Mouse (Mus musculus) CD4-positive helper T cell, adult 2 months (primary cell): ENCODE data around the gene Mrps34.

Experiments used
- DNase-seq: peaks from one replicate; pipeline ENCODE4 v3.0.0-alpha.2; 2012; ENCODE audit warnings: low read depth, missing footprints, low spot score

The Mrps34 gene

DNA sequence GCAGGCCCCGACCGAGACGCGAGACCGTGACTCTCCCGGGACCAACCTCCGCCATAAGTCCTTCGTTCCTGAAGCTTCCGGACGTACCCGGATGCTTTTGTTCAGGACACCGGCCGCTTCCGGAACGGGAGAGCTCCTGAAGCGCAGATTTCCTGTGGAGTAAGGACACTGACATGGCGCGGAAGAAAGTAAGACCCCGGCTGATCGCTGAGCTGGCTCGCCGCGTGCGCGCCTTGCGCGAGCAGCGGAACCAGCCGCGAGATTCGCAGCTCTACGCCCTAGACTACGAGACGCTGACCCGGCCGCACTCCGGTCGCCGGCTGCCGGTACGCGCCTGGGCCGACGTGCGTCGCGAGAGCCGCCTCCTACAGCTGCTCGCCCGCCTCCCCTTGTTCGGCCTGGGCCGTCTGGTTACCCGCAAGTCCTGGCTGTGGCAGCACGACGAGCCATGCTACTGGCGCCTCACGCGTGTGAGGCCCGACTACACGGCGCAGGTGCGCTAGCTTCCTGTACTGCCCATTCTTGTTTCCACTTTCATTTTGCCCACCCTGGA is at the start of gene Mrps34, which contains the start of gene Eme2:
Gene Mrps34, plus strand, starts transcription at position 122 of the 553 bp plus-strand sequence.
Gene Eme2, minus strand, starts transcription at position 93 of the 553 bp plus-strand sequence.
- peak; percentile 87 for DNase-seq

DNA sequence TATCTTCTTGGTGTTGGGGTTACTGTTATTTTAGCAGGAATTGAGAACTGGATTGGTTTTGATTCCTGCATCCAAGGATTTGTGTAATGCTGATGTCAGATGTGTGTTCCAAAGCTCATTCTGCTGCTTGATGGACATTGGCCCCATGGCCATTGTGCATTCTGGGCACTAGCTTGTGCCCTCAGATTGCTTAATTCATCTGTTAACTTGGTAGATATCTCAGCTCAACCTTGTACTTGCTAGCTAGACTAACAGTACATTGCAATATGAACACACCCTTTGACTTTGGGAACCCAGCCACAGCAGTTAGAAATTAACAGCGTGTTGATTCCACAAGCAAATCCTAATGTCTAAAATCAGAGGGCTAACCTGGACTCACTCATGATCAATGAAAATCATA is 47.5 kb upstream of the Mrps34 start:
- DNase-seq, result no peak

DNA sequence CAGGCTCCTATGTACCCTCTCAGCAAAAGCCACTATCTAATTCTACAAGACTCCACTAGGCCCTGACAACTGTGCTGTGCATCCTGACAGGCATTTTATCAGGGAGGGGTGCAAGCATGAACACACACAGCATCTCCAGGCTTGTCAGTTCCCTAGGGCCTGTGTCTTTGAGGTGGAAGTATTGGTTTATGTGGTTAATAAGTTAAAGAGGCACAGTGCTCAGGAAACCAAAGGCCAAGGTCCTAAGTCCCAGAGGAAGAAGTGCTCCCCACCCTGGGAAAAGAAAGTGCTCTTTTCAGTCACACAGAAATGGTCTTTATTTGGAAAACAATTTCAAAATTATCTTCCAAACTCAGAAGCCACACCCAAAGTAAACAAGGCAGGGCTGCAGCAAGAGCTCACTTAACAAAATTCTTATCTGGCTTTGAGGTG is 46.3 kb upstream of the Mrps34 start:
- DNase-seq, result no peak

- no peak for DNase-seq
Observed at GRCm38 (mm10) chr17:24849733-24850064, 45.2 kb upstream of the Mrps34 start.

DNA sequence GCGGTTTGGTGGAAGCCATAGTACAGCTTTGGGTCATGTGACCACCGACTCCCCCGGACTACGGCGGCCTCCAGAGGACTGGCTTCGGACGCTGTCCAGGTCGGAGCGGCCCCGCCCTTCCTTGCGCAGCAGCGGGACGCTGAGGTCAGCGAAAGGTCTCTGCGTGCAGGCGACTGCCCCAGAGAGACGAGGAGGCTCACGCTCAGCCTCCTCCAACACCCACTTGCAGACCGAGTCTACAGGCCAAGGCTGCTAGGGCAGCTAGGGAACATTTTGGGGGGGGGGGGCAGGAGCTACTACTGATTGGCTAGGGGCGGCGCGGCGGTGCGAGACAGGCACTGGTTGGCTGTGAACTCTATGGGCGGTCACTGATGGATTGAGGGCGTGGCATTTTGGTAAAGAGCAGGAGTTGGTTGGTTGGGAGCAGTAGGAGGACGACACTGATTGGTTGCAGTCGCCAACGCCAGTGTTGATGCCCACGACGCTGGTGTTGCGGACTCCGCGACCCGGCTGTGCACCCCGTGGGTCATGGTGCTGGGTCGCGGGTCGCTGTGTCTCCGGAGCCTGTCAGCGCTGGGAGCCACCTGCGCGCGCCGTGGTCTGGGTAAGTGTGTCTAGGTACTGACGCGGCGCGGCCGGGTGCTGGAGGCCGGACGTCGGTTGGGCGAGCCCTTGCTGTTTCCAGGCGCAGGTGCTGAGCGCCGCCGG is 44.7 kb upstream of the Mrps34 start, which contains the start of gene Fahd1:
Gene Fahd1, minus strand, starts transcription at position 300 of the 708 bp plus-strand sequence.
- peak; percentile 98 for DNase-seq

GRCm38 (mm10) chr17:24850773-24851127 is 44.2 kb upstream of the Mrps34 start:
- no peak for DNase-seq

DNA sequence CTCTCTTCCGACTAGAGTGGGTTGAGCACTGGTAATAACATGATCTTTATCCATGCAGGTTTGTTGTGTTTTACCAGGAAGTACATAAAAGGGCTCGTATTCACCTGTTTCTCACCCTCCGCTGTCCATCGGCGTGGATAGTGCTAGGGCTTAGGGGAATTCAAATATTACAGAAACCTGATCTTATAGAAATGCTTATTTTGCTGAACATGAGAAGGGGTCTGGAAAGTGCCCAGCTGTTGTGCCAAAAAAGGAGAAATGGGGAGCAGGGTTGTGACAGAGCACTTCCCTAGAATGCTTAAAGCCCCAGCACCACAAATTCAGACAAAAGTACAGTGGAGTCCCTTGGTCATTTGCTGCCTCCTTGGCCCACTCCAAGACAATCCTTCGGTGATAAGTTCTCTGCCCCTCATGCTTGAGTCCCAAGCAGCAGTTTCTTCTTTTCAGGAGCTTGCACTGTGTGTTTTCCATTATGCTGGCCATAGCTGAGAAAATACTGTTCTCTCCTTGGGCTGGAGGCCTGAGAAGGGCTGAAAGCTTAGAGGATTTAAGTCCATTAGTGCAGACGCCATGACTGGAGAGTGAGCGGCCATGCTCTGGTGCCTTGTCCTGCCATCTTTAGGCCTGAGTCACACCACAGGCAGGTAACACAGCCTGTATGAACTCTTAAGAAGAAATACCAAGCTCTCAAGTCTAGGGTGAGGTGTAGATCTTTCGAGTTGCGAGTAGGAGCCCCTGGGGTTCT is 43.4 kb upstream of the Mrps34 start:
- no peak for DNase-seq

DNA sequence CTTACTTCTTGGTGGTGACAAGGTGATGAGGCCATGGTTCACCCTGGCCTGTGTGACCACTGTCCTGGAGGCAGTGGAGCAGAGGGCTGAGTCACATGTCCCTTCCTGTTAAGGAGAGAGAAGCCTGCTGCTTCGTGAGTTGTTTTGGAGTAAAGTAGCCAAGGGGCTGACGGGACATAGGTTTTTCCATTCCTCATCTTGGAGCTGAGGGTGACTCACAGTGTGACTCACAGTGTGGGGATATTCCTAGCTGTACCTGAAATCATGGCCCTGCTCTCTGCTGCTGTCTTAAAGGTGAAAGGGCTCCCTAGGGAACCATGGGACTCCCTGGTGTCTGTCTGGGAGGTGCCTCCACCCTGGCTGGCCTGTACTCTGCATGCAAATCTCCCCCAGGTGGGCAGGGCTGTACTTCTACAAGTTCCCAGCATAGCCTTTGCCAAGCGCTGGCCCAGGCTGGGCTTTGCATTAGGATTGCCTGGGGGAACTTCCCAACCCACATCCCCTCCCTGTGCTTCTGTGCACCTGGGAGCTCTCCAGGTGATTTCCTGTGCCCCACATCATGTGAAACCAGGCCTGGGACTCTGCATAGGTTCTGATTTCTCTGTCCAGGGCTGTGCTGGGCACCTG is 39.0 kb upstream of the Mrps34 start:
- no peak for DNase-seq

DNA sequence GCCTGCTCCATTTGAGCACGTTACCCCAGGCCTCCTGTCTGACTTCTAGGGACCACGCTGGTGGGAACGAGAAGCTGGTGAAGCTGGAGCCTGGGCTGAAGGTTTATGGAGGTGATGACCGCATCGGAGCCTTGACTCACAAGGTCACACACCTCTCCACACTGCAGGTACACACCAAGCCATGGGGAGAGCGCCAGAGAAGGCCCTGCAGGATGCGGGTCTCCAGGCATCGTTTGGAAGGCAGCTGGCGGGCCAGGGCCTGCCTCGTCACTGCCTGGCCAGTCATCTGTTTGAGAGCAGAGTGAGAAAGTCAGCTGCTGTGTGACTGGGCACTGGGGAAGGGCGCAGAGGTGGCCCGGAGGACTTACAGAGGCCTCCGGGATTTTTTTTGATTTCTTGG is 38.3 kb upstream of the Mrps34 start:
- no peak for DNase-seq

- DNase-seq, result no peak
Observed at GRCm38 (mm10) chr17:24857831-24858470, 37.0 kb upstream of the Mrps34 start.

DNA sequence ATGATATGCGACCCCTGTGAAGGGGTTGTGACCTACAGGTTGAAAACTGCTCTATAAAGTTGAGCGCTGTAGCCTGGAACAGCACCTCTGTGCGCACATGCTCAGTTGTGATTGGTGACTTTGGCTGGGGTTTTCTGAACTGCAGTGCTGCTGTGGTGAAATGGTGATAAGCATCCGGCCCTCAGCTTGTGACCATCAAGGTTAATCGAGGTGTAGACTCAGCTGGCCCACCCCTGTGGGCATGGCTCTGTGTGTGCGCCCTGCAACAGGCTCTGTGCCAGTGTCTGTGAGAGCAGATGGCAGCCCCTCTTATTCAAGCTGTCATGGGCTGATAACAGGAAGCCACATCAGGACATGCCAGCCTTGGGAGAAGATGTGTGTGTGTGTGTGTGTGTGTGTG is 35.9 kb upstream of the Mrps34 start:
- no peak for DNase-seq

GRCm38 (mm10) chr17:24860076-24860475 is 34.8 kb upstream of the Mrps34 start:
- DNase-seq, result no peak

- no peak for DNase-seq
Observed at GRCm38 (mm10) chr17:24861785-24862184, 33.1 kb upstream of the Mrps34 start.

- DNase-seq, result no peak
Observed at GRCm38 (mm10) chr17:24865776-24866175, 29.1 kb upstream of the Mrps34 start, which contains the start of gene Igfals. Gene Igfals (plus strand): TSS chr17:24865997.

- no peak for DNase-seq
Observed at GRCm38 (mm10) chr17:24867914-24868313, 27.0 kb upstream of the Mrps34 start.

DNA sequence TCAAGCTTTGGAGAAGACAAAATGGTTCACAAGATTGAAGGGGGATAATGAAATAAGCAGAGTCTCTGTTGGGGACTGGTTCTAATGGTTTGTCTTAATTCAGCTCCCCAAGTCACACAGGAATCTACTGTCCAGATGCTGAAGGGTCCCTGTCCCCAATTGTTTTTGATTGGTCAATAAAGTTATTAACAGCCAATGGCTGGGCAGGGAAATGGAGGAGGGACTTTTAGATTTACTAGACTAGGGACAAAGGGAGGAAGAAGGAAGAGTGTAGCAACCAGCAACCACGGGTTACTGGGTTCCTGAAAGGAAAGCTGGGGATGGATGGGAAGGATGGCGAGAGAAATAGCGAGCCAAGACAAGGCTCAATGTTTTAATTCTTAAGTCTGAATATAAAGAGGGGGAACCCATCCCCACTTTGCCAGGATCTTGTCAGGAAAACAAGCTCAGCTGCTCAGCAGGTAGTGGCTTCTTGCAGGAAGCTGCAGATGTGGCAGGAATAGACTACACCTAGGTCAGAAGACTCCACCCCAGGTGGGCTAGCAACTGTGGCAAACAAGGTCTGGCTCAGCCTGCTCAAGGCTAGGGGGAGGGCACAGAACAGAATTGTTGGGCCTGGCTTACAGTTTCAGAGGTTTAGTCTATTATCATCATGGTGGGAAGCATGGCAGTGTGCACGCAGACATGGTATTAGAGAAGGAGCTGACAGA is 21.1 kb upstream of the Mrps34 start:
- DNase-seq, result no peak

GRCm38 (mm10) chr17:24874405-24874745 is 20.5 kb upstream of the Mrps34 start:
- DNase-seq, result no peak

GRCm38 (mm10) chr17:24874989-24875388 is 19.9 kb upstream of the Mrps34 start:
- no peak for DNase-seq

DNA sequence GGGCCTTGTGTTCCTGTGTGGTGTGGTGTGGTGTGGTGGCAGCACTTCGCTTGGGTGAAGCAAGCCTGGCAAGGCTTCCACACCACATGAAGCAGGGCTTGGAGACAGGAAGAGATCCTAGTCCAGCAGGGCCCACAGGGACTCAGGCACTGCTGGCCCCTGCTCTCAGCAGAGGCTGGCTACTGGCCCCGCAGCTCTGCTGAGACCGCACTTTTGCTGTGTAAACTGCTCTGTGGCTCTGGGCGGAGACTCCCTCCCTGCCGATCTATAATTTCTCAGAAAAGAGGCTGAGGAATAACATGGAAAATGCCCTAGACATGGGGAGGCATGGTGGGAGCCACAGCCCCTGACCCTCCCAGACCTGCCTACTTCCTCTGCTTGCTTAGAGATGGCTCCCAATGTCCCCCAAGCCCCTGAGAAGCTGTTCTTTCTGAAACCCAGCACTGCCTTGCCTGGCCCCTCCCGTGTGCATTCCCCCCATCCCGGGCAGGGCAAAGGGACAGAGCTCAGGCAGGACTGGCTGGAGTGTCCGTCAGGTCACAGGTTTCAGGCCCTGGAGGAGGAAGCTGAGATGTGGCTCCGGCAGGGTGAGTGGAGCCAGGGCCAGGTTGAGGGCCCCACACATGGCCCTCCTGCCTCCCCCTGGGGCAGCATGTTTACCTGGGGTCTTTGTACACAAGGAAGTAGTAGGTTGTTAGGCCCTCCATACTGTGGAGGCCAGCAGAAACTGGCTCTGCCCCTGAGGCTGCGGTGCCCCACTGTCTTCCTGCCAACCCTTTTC is 17.4 kb upstream of the Mrps34 start:
- no peak for DNase-seq

DNA sequence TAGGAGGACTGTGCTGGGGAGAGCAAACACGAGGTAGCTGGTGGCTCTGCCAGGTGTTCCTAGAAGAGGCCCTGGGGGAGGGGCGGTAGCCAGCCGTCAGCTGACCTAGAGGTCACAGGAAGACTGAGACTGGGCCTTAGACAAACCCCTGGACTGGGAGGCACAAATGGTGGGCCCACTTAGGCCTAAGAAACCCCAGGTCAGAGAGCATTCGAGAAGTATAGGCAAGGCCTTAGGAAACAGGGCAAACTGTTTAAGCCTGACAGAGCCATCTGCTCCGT is 16.9 kb upstream of the Mrps34 start:
- no peak for DNase-seq

DNA sequence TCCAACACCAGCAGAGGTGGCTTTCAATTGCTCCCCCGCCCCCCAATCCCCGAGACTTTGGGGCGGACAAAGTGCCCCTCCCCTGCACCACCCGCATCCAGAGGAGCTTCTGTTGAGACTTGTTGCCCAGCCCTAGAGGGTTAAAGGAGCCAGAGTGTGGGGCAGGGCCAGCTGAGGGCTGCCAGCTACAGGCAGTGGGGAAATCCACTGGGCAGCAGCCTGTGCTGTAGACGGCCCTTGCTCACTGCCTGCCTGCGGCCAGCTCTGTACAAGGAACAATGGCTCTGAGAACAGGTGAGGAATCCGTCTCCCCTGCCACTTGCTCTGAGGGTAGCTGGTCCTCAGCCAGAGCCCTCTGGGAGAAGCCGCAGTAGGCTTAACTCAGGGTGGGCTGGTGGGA is 16.4 kb upstream of the Mrps34 start:
- no peak for DNase-seq
